ENCODE assay signal across 14 mouse cellular contexts in genomic region chr16:76761848-76762247, GRCm38 (mm10).
"Had no signal": no experiment of that assay in that cellular context is flagged by ENCODE, and none has a peak within 500 bp of the region (broad histone marks: within the 10 kb centered on the region; RNA-seq: fewer than 3 reads in every experiment).

No protein-coding gene starts in this region.

- H3K27ac ChIP-seq: layer of hippocampus, adult 2 months; limb, embryonic 12.5 days; liver, embryonic 12.5 days; midbrain, embryonic 15.5 days; neural tube, embryonic 13.5 days; stomach, embryonic 15.5 days had no signal

- H3K36me3 ChIP-seq: limb, embryonic 12.5 days; liver, embryonic 12.5 days; midbrain, embryonic 15.5 days; neural tube, embryonic 13.5 days; stomach, embryonic 15.5 days had no signal

- H3K27me3 ChIP-seq: limb, embryonic 12.5 days; liver, embryonic 12.5 days; midbrain, embryonic 15.5 days; neural tube, embryonic 13.5 days; stomach, embryonic 15.5 days had no signal

- H3K4me3 ChIP-seq: layer of hippocampus, adult 2 months; limb, embryonic 12.5 days; liver, embryonic 12.5 days; midbrain, embryonic 15.5 days; neural tube, embryonic 13.5 days; stomach, embryonic 15.5 days had no signal

- H3K4me2 ChIP-seq: limb, embryonic 12.5 days; liver, embryonic 12.5 days; midbrain, embryonic 15.5 days; neural tube, embryonic 13.5 days; stomach, embryonic 15.5 days had no signal

- H3K9me3 ChIP-seq: limb, embryonic 12.5 days; liver, embryonic 12.5 days; midbrain, embryonic 15.5 days; neural tube, embryonic 13.5 days; stomach, embryonic 15.5 days had no signal

- H3K4me1 ChIP-seq: midbrain, embryonic 15.5 days; neural tube, embryonic 13.5 days; stomach, embryonic 15.5 days had no signal

- H3K9ac ChIP-seq: limb, embryonic 12.5 days; liver, embryonic 12.5 days; midbrain, embryonic 15.5 days; neural tube, embryonic 13.5 days; stomach, embryonic 15.5 days had no signal

- ATAC-seq: liver, embryonic 12.5 days; midbrain, embryonic 15.5 days had no signal

- DNase-seq: kidney, adult 18-20 months; kidney, postnatal 10 days; kidney, postnatal 4 days; retina, postnatal 1 day; right cerebral cortex, postnatal 4 days; spleen, adult 18-20 months; thymus, adult 2 months; thymus, postnatal 25 days had no signal
